Comparison of ENCODE assay signal across 12 mouse cellular contexts in the genomic region with DNA sequence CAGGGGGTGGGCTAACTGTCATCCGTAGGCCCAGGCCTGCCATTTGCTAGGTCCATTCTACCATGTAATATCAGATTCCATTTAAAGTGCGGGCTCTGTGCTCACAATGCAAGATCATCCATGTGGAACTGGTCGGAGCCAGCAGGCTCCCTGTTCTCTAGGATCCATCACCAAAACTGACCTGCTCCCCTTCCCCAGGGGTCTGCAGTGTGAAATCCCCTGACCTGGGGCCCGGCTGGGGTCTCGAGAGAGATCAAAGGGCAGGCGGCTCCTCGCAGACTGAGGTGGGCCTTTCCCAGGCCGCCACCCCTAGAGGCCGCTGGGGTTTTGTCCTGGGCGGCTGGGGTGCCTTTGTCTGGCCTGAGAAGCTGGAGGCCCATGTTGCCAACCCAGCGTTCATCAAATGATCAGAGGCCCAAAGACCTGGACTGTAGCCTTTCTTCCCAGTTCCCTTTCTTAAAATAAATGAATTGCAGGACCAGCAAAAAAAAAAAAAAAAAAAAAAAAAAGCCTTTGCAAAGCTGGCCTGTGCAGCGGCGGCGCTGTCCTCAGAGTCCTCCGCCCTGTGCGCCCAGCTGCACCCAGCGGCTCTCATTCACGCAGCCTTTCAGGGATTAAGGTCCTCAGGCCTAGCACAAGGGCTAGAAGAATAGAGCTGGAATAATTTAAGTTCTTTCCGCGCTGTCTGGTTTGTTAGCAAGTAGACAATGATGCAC.
A peak's percentile ranks its signal among the peaks of the same experiment; 100 is the strongest.
DNase-seq lines count a peak whose midpoint lies in the region; ATAC-seq lines count a peak whose summit lies in the region.
"Had no signal": no experiment of that assay in that cellular context is flagged by ENCODE, and none has a peak within 500 bp of the region (broad histone marks: within the 10 kb centered on the region; RNA-seq: fewer than 3 reads in every experiment).

No protein-coding gene starts in this region.

- no peak overlapping the region for H3K9ac ChIP-seq in intestine, embryonic 14.5 days (ENCODE audit: low read length)
- H3K9ac ChIP-seq in intestine, embryonic 16.5 days (ENCODE audit: low read depth, low read length), result no peak overlapping the region
- peak overlapping the region; percentile 40; the same call in 1 of the 2 replicates for H3K9ac ChIP-seq in hindbrain, embryonic 11.5 days (ENCODE audit: low read depth, low read length)
- H3K9ac ChIP-seq in midbrain, embryonic 16.5 days (ENCODE audit: low read depth, low read length), result peak overlapping the region; percentile 51; the same call in 1 of the 2 replicates

- 43% methylated on average over 20 of the region's 20 CpGs for WGBS in intestine, embryonic 14.5 days
- 43% methylated on average over 20 of the region's 20 CpGs for WGBS in intestine, embryonic 16.5 days
- WGBS in hindbrain, embryonic 11.5 days, result 4% methylated on average over 20 of the region's 20 CpGs
- whole genome bisulfite sequencing in midbrain, embryonic 16.5 days, result 7% methylated on average over 20 of the region's 20 CpGs

- 0 out of 2 replicates have a peak, but pooled peaks have one; percentile 29 for ATAC-seq in intestine, embryonic 14.5 days (replicated peaks; ENCODE audit: low FRiP score, low TSS enrichment, low read depth)
- ATAC-seq in intestine, embryonic 16.5 days, result no peak
- ATAC-seq in hindbrain, embryonic 11.5 days (ENCODE audit: low FRiP score), result peak; percentile 73
- ATAC-seq in midbrain, embryonic 16.5 days, result peak; percentile 64; the same call in 1 of the 2 replicates

- no peaks in the 10 kb centered on the region for H3K9me3 ChIP-seq in intestine, embryonic 14.5 days (ENCODE audit: control insufficient read depth, low read length)
- no peaks in the 10 kb centered on the region for H3K9me3 ChIP-seq in intestine, embryonic 16.5 days (ENCODE audit: control insufficient read depth, low read length)
- no peaks in the 10 kb centered on the region for H3K9me3 ChIP-seq in hindbrain, embryonic 11.5 days (ENCODE audit: control insufficient read depth, low read length)
- no peaks in the 10 kb centered on the region for H3K9me3 ChIP-seq in midbrain, embryonic 16.5 days (replicated peaks; ENCODE audit: control insufficient read depth, low read length, poor library complexity, severe bottlenecking)
- H3K9me3 ChIP-seq: megakaryocyte, embryonic 14.5 days had no signal

- intact Hi-C loops in left cerebral cortex, postnatal 14 days (cut with DNase I), result no loop called here

- H3K4me2 ChIP-seq in intestine, embryonic 14.5 days (ENCODE audit: low read length), result no peak overlapping the region
- no peak overlapping the region for H3K4me2 ChIP-seq in intestine, embryonic 16.5 days (ENCODE audit: low read depth, low read length)
- H3K4me2 ChIP-seq in hindbrain, embryonic 11.5 days (replicated peaks; ENCODE audit: low read depth, low read length), result no peak overlapping the region
- no peak overlapping the region for H3K4me2 ChIP-seq in midbrain, embryonic 16.5 days (ENCODE audit: low read length)

- H3K36me3 ChIP-seq in intestine, embryonic 14.5 days (ENCODE audit: control insufficient read depth, insufficient read depth, low read length), result no peaks in the 10 kb centered on the region
- no peaks in the 10 kb centered on the region for H3K36me3 ChIP-seq in intestine, embryonic 16.5 days (ENCODE audit: control insufficient read depth, insufficient read depth, low read length)
- no peaks in the 10 kb centered on the region for H3K36me3 ChIP-seq in hindbrain, embryonic 11.5 days (ENCODE audit: control insufficient read depth, insufficient read depth, low read length)
- 0 out of 2 replicates have a peak, but pooled peaks cover 6% of the 10 kb centered on the region for H3K36me3 ChIP-seq in midbrain, embryonic 16.5 days (ENCODE audit: control insufficient read depth, insufficient read depth, low read length)

- H3K4me3 ChIP-seq in intestine, embryonic 14.5 days (ENCODE audit: low read depth, low read length), result no peak overlapping the region
- H3K4me3 ChIP-seq in intestine, embryonic 16.5 days (ENCODE audit: low read length), result no peak overlapping the region
- no peak overlapping the region for H3K4me3 ChIP-seq in hindbrain, embryonic 11.5 days (ENCODE audit: low read depth, low read length)
- no peak overlapping the region for H3K4me3 ChIP-seq in midbrain, embryonic 16.5 days (ENCODE audit: low read depth, low read length)
- H3K4me3 ChIP-seq: heart, adult 2 months; megakaryocyte, embryonic 14.5 days had no signal

- no peaks in the 10 kb centered on the region for H3K27me3 ChIP-seq in intestine, embryonic 14.5 days (replicated peaks; ENCODE audit: control insufficient read depth, insufficient read depth, low read length)
- H3K27me3 ChIP-seq in intestine, embryonic 16.5 days (replicated peaks; ENCODE audit: control insufficient read depth, insufficient read depth, low read length), result no peaks in the 10 kb centered on the region
- no peaks in the 10 kb centered on the region for H3K27me3 ChIP-seq in hindbrain, embryonic 11.5 days (ENCODE audit: control insufficient read depth, insufficient read depth, low read length)
- no peaks in the 10 kb centered on the region for H3K27me3 ChIP-seq in midbrain, embryonic 16.5 days (ENCODE audit: control insufficient read depth, insufficient read depth, low read depth, low read length)
- H3K27me3 ChIP-seq: megakaryocyte, embryonic 14.5 days had no signal

- no peak overlapping the region for H3K27ac ChIP-seq in intestine, embryonic 14.5 days (ENCODE audit: low read depth)
- no peak overlapping the region for H3K27ac ChIP-seq in intestine, embryonic 16.5 days (ENCODE audit: low read length)
- peak overlapping the region; percentile 93 for H3K27ac ChIP-seq in hindbrain, embryonic 11.5 days (ENCODE audit: low read depth, low read length)
- peak overlapping the region; percentile 86 for H3K27ac ChIP-seq in midbrain, embryonic 16.5 days (ENCODE audit: low read length)
- H3K27ac ChIP-seq: heart, adult 2 months had no signal

- no peak for DNase-seq in intestine, embryonic 14.5 days (ENCODE audit: low spot score)
- DNase-seq in embryo, embryonic 11 days, result peak; percentile 85
- peak; percentile 73 for DNase-seq in hindbrain, embryonic 11.5 days (ENCODE audit: low spot score)
- DNase-seq in thymus, postnatal 25 days, result no peak
- no peak for DNase-seq in lung, postnatal 36 days
- no peak for DNase-seq in left cerebral cortex, postnatal 14 days (ENCODE audit: low spot score in 2 of 2)
- DNase-seq: heart, adult 2 months; kidney, adult 8-10 months; thymus, adult 2 months had no signal

- H3K4me1 ChIP-seq in intestine, embryonic 14.5 days (replicated peaks; ENCODE audit: control insufficient read depth, insufficient read depth, low read length), result peaks cover 2% of the 10 kb centered on the region; the same call in 1 of the 2 replicates
- H3K4me1 ChIP-seq in intestine, embryonic 16.5 days (ENCODE audit: control insufficient read depth, insufficient read depth, low read length), result no peaks in the 10 kb centered on the region
- H3K4me1 ChIP-seq in hindbrain, embryonic 11.5 days (replicated peaks; ENCODE audit: control insufficient read depth, insufficient read depth, low read length), result peaks cover 15% of the 10 kb centered on the region
- peaks cover 43% of the 10 kb centered on the region for H3K4me1 ChIP-seq in midbrain, embryonic 16.5 days (ENCODE audit: control insufficient read depth, insufficient read depth, low read length)
- H3K4me1 ChIP-seq: megakaryocyte, embryonic 14.5 days had no signal

Comparison
In these comparisons a context has a peak if more than half of its experiments do, and no peak if none do; other contexts are left out.
1. DNase-seq: peak in embryo, embryonic 11 days (single experiment) and hindbrain, embryonic 11.5 days (single experiment); none in intestine, embryonic 14.5 days (single experiment), thymus, postnatal 25 days (single experiment), lung, postnatal 36 days (single experiment) and left cerebral cortex, postnatal 14 days (0 of 2).
2. H3K27ac ChIP-seq: peak in hindbrain, embryonic 11.5 days (single experiment) and midbrain, embryonic 16.5 days (single experiment); none in intestine, embryonic 14.5 days (single experiment) and intestine, embryonic 16.5 days (single experiment).
3. H3K9ac ChIP-seq: peak in hindbrain, embryonic 11.5 days (single experiment) and midbrain, embryonic 16.5 days (single experiment); none in intestine, embryonic 14.5 days (single experiment) and intestine, embryonic 16.5 days (single experiment).